Mouse (Mus musculus) adrenal gland, postnatal 25 days (tissue): ENCODE results near the gene Srrm1. TPM values are rescaled to one million over a fixed set of nuclear protein-coding genes. Genes with fewer than 3 reads are reported as not detected.
A peak's percentile ranks its signal among the peaks of the same experiment; 100 is the strongest.
"Not testable (repeated sequence)": the region's sequence is repeated elsewhere in the genome, so short reads cannot be mapped to it uniquely, and the experiment has no call there.

Experiments
- DNase-seq: peaks from one replicate; pipeline ENCODE4 v3.0.0; 2021; ENCODE audit warnings: mixed read lengths
- long read RNA-seq: library from polyadenylated mRNA; stranded (forward); transcript quantifications from one replicate; pipeline ENCODE4 v2.0.0, GENCODE M21; 2021
- total RNA-seq: library from RNA; stranded (reverse); gene quantifications from 2 replicates; pipeline ENCODE4 v1.2.3, GENCODE M21; 2021

Gene Srrm1
- total RNA-seq: 133 and 151 TPM in 2 replicates
- long read RNA-seq, partial matches to known transcripts: 37 of 42 reads
- long read RNA-seq, other reads (novel, unspliced or antisense): 2 of 42 reads

- peak; percentile 100 for DNase-seq
Observed at GRCm38 (mm10) chr4:135353066-135353793, at the start of gene Srrm1. Srrm1 (minus strand) TSS chr4:135353321.

DNA sequence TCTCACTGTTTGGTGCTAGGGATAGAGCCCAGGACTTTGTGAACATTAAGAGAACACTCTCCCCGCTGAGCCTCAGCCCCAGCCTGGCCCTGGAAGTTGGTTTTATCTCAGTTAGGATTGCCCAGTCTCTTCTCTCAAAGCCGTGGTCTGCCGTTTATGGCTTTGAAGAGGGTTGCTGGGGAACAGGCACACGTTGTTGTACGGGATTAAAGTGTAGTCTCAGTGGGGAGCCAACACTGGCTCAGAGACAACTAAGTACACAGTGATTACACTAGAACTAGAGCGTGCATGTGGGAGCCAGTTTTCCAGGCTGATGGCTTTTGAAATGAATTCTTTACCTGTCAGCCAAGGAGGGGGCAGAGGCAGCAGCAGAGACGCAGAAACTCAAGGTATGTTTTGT, 48.8 kb upstream of the Srrm1 start:
- DNase-seq: no peak

- DNase-seq: no peak
Observed at GRCm38 (mm10) chr4:135397991-135398390, 44.9 kb upstream of the Srrm1 start, which contains the start of gene Ncmap. Ncmap (minus strand) TSS chr4:135398227.

- DNase-seq: no peak
Observed at GRCm38 (mm10) chr4:135397551-135397950, 44.4 kb upstream of the Srrm1 start.

DNA sequence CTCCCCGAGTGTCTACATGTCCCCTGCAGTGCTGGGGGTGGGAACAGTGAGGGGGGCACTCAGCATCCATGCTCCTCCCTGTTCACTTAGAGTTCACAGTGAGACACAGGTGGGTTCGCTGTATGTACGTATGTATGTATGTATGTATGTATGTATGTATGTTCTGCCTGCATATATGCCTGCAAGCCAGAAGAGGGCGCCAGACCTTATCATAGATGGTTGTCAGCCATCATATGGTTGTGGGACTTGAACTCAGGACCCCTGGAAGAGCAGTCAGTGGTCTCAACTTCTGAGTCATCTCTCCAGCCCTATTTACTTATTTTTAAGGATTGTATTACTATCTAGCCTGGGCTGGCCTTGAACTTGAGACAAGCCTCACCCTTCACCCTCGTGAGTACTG, 43.2 kb upstream of the Srrm1 start:
- DNase-seq: no peak

DNA sequence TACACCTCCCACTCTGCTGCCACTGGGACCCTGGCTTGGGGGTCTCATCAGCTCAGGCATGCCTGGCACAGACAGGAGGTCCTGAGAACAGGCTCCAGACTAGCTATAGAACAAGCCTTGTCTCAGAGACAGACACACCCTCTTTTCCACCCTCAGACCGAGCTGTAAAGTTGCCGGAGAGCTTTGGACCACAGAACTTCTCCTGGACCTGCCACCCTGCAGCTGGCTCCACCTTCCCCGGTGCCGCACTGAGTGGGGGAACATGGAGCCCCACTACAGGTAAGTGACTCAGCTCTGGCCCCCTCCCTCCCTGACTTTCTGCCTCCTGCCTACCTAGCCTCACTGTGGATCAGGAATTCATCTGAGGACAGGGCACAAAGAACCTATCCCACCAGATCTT, 42.3 kb upstream of the Srrm1 start:
- DNase-seq: no peak

GRCm38 (mm10) chr4:135394666-135395065, 41.5 kb upstream of the Srrm1 start:
- no peak for DNase-seq

DNA sequence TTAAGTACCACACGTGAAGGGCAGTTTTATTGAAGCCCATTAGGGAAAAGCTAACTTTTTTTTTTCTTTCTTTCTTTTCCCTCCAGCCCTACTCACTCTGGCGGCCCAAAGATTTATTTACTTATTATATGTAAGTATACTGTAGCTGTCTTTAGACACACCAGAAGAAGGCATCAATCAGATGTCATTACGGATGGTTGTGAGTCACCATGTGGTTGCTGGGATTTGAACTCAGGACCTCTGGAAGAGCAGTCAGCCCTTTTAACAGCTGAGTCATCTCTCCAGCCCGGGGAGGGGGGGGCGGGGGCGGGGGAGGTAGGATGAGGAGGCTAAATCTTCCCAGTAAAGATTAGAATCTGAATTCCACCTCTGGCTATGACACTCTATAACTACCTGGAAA, 40.3 kb upstream of the Srrm1 start:
- no peak for DNase-seq

DNA sequence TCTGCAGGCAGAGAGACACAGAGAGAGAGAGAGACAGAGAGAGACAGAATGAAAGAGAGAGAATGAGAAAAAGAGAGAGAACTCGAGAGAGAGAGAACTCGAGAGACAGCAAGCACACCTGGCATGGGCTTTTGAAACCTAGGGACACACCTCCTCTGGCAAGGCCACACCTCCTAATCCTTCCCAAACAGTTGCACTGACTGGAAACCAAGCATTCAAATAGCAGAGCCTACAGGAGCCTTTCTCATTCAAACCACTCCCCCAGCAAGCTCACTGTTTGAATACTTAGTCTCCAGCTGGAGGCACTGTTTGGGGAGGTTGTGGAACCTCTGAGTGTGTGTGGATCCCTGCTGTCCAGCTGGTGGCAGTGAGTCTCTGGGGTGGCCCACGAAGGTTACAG, 39.7 kb upstream of the Srrm1 start:
- no peak for DNase-seq

DNA sequence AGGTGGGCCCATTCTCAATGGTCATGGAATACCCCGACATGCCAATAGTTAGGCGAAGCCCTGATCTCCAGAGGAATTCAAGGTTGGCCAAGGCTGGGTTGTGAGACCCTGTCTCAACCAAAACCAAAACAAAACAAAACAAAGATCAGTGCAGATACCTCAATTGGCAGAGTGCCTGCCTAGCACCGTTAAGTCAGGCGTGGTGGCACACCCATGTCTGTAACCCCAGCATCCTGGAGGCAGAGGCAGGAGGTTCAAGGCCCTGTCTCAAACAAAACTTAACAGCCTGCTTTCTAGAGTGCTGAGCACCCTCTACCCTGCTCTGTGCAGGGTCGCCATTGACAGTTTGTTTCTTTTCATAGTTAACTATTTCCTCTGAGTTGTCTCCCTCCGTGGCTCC, 37.9 kb upstream of the Srrm1 start:
- DNase-seq: no peak

- no peak for DNase-seq
Observed at GRCm38 (mm10) chr4:135385614-135386013, 32.5 kb upstream of the Srrm1 start.

GRCm38 (mm10) chr4:135382316-135382715, 29.2 kb upstream of the Srrm1 start:
- DNase-seq: peak; percentile 72

DNA sequence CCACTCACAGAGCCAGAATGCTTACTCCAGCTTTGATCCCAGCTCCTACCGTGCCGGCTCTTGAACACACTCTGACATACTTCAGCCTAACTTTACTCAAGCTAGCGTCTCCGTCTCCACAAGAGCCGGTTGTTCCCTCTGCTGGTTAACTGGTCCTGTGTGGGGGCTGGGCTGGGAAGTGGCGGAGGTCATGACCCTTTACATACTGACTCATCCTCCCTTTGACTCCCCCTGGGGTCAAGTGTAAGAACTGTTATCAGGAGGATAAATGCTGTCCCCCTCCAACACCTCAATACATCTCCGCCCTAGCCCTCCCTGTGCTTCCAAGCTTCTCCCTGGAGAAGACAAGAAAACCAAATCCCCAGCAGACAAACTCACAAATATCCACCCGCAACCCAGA, 28.2 kb upstream of the Srrm1 start:
- no peak for DNase-seq

GRCm38 (mm10) chr4:135377241-135377640, 24.1 kb upstream of the Srrm1 start:
- DNase-seq: no peak

DNA sequence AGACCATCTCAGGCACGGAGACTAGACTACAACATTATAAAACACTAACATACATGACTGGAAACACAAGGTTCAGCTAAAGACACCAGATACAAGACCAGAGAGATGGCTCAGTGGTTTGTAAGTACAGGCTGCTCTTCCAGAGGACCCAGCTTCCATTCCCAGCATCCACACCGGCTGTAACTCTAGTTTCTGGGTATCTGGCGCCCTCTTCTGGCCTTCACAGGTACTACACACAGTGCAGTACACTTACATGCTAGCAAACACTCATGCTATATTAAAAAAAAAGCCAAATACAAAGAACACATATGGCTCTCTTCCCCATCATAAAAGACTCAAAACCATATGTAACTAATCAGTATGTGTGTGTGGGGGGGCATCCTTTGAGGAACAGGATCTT, 22.3 kb upstream of the Srrm1 start:
- no peak for DNase-seq

DNA sequence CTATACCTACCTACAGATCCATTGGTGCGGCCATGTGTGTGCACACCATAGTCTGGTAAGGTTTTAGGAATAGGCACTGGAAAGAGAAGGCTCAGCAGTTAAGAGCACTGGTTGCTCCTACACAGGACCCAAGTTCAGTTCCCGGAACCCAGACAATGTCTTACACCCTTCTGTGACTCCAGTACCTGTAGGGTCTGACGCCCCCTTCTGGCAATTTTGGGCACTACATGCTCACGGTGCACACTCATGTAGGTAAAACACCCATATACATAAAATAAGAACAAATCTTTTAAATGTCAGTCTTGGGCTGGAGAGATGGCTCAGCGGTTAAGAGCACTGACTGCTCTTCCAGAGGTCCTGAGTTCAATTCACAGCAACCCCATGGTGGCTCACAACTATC, 20.2 kb upstream of the Srrm1 start:
- no peak for DNase-seq

GRCm38 (mm10) chr4:135370372-135370771, 17.3 kb upstream of the Srrm1 start:
- DNase-seq: no peak

GRCm38 (mm10) chr4:135362828-135363227, 9.7 kb upstream of the Srrm1 start:
- DNase-seq: no peak

GRCm38 (mm10) chr4:135361722-135362121, 8.6 kb upstream of the Srrm1 start:
- DNase-seq: no peak

DNA sequence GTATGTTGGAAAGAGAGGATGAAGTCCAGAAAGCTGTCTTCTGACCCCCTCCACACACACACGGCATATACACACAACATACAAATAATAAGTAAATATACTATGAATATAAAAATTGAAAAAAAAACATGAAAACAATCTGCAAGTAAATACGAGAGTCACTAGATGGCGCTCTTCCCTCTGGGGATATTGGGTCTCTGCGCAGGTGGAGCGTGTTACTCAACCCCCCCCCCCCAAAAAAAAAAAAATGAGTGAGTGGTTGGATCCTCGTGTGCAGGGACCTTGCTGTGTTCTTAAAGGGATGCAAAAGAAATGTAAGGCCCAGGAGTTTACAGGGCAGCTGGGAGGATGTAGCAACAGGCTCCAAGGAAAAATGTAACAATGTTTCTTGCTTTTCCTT, 5.6 kb upstream of the Srrm1 start:
- DNase-seq: no peak

- no peak for DNase-seq
Observed at GRCm38 (mm10) chr4:135357221-135357920, 4.2 kb upstream of the Srrm1 start.

GRCm38 (mm10) chr4:135355886-135356550, 2.9 kb upstream of the Srrm1 start:
- DNase-seq: no peak

GRCm38 (mm10) chr4:135354751-135355150, 1.6 kb upstream of the Srrm1 start:
- not testable (repeated sequence) for DNase-seq
